Mouse (Mus musculus) layer of hippocampus, adult 9-11 months (tissue): ENCODE measurements around the gene Pigc.

Experiments
- DNase-seq: peaks from one replicate; pipeline ENCODE4 v3.0.0; 2022

The Pigc gene

DNA sequence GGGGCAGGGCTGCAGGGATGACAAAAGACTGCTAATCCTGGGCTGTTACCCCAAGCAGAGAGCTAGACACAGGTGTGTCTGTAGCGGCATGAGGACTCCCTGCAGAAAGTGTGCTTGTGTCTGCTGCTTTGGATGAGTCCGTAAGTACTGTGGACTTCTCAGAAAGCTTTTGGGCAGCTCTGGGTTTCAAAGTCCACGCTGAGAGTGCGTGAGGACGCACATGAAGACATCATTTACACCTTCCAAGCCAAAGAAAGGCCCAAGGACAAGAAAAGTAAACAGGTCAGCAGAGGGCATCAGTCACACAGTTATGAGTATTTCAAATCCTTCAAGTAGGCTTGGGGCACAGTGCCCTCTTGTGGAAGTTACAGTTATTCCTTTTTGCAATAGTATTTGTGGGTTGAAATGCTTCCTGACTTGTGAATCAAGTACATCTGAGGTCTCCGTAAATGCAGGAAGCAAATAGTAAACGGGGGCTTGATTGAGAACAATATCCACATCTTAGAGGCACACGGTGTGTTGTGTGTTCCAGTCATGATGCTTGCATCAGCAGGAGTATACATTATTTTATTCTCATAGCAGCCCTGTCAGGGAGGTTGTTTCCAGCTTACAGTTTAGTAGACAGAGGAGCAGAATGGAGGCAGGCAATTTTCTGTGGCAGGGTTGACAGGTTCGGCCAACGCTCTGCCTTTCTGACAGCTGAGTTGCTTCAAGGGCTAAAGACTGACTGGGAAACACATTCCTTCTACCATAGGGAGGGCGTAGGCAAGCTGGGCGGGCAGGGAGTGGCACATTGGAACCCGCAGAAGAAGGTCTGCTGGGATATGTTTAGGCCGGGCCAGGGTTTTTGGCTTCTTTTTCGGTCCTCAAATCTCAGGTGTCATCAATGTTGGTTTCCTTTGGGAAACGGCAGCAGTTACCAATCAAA, 7.5 kb downstream of the Pigc start:
- DNase-seq = peak; percentile 73

DNA sequence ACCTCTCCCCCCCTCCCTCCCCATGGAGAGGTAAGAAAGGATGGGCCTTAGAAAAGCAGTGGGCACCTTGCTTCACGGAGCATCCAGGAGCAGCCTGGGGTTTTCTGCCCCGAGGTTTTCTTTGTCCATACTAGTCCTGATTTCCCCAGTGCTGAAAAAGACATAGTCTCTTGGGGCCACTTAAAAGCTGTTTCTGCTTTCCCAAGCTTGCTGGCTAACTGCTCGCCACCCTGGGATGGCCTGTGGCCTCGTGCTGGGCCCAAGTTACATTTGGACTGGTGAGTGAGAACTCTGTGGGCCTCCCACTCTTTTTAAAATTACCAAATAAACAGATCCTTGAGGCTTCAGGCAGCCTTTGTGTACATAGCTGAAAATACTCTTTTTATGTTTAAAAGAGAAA, 8.3 kb downstream of the Pigc start:
- DNase-seq = no peak

DNA sequence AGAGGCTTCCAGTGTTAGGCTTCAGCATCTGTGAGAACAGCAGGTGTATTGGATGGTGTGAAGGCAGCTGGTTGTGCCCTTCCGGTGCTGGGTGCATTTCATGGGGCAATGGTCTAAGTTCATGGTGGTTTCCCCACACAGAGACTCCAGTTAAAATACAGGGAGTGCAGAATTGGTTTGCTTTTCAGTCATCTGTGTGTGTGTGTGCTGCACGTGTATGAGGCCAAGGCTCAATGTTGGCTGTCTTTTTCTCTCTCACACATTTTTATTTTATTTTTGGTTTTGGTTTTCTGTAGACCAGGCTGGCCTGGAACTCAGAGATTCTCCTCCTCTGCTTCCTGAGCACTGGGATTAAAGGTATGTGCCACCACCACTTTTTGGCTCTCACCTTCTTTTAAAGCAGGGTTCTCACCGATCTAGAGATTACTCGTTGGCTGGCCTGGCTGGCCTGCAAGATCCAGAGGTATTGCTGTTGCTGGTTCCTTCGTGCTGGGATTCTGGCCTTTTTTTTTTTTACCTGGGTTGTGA, 9.3 kb downstream of the Pigc start:
- no peak for DNase-seq

DNA sequence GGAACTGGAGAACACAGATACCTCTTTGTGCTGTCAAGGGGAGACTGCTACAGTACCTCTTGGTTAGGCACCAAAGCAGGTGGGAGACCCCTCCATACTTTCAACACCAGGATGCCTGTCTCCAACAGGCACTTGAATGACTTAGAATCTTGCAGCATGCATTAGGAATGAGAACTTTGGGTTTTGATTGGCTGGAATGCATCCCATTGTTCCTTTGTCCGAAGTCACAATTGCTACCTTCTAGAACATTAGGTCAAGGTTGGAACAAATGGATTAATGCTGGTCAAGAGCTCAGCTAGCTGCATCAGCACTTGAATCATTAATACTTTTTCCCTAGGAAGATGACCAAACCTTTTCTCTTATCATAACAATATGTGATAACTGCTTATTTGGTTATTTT, 10.6 kb downstream of the Pigc start, which contains the start of gene 4930558K02Rik:
4930558K02Rik (minus strand) TSS at position 101 of the 400 bp plus-strand sequence.
- DNase-seq = no peak

DNA sequence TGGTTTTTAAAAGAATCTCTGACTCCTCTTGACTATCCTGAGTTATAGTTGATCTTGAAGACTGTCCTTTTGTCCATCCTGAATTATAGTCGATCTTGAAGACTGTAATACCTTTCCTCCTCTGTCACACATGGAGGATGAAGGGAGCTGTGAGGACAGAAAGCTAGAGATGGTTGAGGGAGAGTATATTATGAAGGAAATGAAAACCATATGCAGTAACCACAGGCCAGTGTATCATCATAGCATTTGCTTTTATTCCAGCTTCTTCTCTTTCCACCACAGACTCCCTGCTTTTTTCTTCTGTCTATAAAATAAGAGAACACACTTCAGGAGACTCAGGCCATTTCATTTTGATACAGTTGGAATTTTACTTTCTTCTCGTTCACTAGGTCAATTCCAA, 11.1 kb downstream of the Pigc start:
- DNase-seq = no peak

DNA sequence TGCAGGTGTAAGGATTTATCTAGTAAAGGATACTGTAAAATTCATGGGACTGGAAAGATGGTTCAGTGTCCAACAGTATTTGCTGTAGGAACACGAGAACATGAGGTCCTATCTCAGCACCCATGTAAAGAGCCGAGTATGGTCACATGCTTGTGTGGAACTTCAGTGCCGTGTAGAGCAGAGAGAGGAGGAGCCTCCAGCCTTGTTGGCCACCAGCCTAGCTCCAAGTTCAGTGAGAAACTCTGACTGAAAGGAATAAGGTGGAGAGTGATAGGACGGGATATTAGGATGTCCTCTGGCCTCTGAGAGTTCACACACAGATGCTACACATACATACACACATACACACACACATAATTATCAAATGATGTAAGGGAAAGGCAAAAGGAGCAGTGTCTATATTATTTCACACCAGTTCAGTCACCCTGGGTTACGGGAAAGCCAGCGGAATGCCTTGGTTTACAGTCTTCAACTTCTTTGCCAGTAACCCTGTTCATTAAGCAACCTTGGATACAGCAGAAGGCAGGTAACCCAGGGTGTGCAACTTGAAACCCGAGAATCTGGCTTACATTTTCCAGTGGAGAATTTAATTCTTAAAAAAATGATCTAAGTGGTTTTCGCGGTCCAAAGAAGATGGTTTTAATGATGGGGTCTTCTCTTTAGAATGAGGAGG, 11.8 kb downstream of the Pigc start:
- DNase-seq = no peak

DNA sequence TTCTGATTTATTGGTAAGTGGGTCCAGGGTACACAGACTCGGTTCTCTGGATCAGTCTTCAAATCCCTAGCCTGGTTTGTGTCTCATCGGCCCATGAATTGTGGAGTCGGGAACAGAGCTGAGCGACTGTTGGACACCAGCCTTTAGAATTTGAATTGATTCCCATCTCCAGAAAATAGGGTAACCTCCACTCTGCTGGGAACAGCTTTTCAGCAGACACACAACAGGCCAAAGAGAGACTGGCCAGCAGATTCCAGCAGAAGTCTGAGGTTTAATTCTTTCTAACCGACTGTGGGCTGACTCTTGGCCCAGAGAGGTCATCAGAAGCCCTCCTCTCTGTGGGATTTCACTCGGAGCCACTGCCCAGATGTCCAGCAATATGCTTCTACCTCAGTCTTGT, 14.5 kb downstream of the Pigc start:
- DNase-seq = no peak

DNA sequence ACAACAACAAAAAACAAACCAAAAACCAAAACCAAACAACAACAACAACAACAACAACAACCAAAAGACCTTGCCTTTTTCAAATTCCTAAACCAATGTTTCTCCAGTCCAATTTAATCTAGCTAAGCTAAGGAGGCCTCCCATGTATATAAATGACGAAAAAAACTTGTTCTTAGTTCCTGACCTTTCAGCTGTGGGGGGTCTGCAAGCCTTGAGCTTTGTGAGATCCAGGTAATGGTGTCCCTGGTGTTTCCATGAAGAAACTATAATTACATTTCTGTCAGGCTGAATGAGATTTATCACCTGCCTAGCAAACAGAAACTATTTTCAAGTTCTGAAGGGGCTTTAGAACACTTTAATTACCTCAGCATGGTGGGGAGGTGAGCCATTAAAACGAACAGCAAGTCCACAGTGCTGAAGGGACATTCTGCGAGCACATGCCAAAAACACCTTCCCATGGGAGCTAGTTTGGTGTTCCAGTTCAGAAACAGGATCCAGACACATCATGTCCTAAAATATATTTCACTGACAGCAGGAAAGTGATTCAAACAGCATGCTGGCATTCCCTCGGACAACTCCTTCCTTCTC, 15.1 kb downstream of the Pigc start:
- DNase-seq = no peak

DNA sequence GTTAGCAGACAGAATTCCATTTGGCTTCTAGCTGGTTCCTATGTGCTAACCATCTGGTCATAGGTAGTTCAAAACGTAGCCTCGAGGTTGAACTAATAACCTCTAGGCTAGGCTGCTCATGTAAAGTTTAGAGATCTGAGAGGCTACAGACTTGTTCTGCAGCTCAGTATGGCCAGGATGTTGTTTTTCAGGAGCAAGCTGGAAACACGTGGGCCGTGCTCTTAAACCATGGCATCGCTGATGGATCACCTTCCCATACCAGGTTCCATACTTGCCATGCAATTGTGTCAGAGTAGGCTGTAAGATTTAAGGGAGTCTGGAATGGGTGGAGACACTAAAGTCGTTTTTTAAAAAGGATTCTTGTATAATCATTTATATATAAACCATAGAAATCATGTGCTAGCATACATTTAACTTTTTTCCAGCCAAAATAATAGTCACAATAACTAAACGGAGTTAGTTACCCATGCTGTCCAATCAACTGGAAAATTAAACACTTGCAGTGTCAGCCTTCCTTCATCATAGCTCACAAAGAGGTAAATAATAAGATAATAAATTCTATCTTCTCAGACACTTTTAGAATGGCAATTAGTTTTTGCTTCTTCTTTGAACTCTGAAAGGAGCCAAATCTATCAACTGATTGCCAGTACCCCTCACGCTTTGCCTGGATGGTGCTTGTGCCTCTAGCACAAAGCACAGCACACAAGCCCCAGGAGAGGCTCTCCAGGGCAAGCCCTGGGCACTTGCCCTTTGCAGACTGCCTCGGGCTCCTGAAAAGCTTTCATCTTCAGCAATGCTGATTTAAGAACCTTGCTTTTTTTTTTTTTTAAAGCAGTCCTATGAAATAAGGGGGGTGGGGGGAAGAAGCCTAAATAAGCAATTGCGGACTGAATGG, 21.9 kb downstream of the Pigc start:
- no peak for DNase-seq

DNA sequence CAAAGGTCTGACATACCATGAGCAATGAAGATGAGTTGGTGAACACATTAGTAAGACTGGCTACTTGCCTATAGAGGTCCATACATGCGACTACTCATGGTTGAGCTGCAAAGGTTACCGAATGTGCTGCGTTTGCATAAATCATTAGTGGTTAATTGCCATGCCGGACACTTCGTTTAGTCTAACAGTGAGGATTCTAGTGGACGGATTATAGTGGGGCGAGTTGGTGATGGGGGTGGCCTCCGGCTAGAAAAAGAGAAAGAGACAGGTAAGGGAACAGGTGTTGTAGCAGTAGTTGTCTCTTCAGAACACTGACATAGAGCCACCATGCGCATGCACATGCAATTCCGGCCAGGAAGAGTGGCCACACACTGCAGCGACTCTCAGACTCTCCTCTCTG, 22.9 kb downstream of the Pigc start:
- DNase-seq = no peak

DNA sequence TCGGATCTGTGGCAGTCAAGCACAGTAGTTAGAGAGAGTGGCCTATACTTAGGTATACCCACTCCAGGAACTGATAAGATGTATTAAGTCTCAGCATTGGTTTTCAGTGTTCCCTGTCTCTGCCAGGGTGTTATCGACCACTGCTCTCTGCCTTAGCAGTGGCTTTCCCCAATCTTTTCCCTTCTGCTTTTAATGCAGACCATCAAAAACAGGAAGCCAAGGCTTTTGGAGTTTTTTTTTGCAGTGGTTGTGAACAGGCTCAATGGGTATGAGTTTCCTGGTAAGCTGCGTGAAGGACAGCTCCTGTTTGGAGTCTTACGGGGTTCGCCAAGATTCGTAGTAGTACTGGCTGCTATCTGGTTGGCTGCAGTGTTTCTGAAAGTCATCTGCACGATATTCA, 23.4 kb downstream of the Pigc start:
- no peak for DNase-seq

DNA sequence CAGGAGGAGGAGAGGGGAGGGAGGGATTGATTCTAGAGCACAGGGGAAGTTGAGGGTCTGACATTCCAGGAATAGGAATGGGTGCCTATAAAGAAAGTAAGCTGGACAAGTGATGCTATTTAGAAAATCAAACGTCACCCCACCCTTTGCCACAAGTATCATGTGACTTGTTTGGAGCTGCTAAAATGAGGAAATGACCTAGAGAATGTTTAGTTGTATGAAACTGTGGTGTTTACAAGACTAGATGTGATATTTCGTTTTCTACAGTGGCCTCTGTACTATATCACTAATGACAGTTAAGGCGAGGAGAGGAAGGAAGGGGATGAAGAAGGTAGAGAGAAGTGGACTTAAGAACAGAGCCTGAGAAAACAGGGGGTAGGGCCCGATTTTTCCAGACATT, 29.8 kb downstream of the Pigc start:
- DNase-seq = peak; percentile 14

DNA sequence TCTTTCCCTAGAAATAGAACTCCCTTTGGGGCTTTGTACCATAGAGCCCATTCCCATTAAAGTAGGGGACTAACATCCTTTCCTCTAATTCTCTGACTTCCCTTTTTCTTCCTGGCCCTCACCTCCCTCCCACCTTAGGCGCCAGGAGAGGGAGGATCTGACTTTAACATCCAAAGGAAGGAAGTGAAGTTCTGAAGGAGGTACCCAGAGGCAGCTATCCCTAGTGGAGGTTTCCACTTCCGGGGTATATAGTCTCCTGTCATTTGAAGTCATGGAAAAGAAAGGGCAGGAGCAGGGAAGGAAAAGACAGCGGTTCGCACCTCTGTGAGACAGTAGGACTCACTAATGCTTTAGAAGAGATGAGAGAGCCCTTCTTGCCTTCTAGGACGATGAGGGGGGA, 30.4 kb downstream of the Pigc start:
- DNase-seq = no peak

DNA sequence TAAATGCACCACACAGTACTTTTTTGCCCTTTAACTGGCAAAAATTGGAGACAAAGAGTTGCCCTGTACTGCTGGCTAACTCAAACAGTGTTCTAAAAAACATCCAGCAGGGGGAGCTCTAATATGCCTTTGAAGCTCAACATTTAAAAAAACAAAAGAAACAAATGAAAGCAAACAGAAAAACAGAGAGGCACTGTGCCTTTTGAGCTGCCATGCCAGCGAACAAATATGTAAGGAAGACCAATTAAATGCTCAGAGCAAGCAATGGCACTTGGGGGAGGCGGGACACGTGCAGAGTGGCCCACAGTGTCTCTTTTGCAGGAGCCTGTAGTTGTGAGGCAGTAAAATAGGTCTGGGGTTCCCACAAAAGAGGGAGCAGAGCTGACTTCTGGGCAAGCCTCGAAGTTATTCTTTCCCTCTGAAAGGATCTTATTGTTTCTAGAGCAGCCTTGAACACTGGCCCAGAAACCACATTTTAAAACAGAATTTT, 30.9 kb downstream of the Pigc start:
- DNase-seq = peak; percentile 80

DNA sequence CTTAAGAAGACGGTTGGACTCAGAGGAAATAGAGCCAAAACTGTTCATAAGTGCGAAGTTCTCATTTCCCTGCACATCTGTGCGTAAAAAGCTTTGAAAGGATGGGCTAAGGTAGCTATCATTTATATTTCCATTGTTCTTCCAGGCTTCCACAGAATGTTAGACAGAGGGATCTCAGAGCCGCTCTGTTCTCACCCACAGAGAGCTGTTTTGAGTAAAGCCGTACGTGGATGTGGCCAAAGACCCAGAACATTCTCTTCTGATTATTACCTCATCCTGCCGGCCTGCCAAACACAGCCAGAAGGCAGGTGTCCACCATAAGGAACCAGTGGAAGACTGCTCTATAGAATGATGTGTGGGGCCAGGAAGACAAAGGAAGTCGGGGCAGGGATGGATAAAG, 32.3 kb downstream of the Pigc start:
- no peak for DNase-seq

DNA sequence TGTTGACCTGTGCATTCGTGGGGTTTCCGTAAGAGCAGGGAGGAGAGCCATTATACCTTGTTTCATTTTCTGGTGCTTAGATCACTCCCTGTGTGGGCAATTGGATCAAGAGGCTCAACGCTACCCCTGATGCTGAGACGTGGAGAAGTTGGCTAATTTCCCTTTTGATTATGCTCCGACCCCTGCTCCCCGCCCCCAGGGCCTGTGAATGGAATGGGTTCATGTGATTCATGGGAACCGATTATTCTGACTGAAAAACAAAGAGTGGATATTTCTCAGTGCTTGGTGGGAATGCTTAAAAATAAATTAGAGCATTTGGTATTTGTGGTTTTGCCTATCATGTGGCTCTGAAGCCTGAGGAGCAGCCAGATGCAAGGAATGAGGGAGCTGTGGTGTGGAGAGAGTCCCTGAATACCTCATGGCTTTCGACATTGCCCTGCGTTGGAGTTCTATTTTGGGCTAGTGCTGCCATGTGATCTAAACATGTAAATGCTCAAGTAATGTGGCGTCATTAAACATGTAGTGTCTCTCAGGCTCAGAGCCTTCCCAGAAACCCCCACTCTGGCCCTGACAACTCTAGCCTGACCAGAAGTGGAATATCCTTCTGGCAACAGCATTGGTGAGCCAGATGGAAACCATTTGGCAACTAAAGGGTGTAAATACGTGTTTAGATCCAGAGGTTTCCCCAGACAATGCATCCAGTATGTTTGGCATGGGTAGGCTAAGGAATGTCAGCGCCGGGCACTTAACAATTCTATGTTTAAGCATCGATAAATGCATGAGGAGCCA, 34.9 kb downstream of the Pigc start:
- DNase-seq = no peak

DNA sequence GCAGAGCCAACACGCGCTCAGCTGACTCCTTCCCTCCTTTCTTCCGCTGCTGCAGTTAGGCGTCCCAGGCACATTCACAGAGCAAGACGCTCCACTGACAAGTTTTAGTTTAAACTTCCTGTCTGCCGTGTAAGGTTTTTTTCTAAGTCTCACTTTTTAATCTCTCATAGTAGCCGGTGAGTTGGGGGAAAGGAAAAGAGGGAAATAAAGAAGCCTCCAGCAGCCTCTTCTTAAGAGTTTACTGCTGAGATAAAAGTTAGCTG, 35.5 kb downstream of the Pigc start:
- DNase-seq = no peak

DNA sequence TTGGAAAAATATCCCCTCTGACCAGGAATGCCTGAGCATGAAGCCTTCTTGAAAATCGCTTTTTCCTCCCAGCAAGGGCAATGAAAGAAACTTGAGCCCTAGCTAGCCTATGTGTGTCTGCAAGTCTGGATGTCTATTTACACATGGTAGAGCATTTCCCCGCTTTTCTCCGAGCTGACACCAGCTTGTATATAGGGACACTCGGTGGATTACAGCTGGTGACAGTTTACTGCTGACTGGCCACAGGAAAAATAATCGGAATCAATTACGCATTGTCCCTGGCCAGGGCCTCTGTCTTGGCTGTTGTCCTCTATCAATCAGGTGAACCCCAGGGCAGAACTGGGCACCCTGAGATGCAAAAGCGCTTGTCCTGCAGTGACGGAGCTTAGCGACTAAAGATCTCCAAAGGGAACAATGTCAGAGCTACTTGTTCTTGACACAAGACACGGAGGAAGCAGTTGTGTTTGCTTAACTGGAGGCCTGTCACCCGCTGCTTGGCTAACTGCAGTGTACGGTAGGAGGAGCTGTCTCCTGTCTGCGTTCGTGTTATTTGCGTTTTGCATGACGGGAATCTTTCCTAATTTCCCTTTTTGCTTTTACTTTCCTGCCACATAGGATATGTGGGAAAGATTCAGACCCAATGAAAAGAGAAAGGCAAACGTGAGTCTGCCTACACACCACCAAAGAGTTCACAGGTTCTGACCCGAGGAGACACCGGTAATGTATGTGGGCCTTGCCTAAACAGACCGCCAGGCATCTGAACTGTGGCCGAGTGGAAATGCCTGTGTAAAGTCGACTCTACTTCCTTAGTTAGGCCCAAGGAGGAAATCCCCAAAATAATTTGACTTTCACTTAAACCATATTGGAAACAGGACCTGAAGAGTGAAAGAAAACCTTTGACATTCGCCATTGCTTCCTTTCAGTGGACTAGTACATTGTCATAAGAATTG, 36.1 kb downstream of the Pigc start:
- no peak for DNase-seq

DNA sequence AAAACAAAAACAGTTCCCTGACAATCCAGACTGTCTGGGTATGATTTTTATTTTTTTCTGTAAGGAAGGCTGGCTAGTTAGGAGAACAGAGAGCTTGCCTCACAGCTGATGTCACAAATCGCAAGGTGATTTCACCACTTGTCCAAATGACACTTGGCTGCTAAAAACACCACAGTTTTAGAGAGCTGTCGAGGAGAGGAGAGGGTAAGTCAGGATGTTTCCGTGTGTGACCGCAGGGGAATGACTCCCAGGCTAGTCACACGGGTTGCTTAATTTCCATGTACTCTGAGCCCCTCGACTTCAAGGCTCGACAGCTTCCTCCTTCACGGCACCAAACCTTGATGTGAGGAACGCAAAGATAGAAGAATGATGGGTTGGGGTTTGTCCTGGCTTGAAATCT, 37.1 kb downstream of the Pigc start:
- DNase-seq = no peak

DNA sequence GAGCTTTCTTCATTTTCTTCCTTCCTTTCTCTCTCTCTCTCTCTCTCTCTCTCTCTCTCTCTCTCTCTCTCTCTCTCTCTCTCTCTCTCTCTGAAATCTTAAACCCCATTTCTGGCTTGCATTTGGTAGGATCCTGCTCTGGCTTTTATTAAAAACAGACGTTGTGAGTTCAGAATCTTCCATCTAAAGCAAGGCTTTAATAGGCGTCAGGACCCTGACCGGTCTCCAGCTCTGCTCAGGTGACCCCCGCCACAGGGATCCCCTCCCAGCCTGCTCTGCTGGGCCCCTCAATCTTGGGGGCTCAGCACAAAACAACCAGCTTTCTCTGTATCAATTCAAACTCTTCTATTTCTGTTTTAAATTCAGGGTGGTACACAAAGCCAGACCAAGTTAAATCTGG, 39.2 kb downstream of the Pigc start:
- DNase-seq = no peak

DNA sequence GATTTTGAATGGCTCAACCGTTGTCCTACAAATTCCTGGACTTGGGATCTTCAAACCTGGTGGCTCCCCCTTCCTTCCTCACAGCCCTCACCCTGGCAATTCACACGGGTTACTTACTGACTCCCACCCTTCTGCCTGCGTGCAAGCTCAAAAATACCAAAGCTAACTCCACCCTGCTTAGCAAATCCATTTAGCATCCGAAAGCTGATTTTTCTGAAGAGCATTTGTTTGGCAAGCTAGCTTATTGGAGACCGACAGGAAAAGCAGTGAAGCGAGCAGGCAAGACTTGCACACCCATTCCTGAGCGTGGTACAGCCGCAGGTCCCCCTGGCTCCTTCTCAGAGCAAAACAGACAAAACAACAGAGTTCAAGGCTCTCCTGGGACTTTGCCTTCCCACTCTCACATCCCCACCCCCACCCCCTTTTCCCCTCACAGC, 39.7 kb downstream of the Pigc start:
- DNase-seq = no peak
